Mouse (Mus musculus) limb, embryonic 15.5 days (tissue): ENCODE measurements around the gene Anxa6. TPM values are rescaled to one million over a fixed set of nuclear protein-coding genes. Genes with fewer than 3 reads are reported as not detected.

Experiments used
- ATAC-seq: fragments of 200-750 bp; cut with Nextera tagmentation; 2 replicates; pipeline ENCODE4 v1.8.0; 2017; ENCODE audit warnings: low read depth, moderate TSS enrichment; ENCODE audit not compliant: insufficient number of reproducible peaks, low FRiP score, low TSS enrichment
- H3K27ac ChIP-seq: fragments of 300-500 bp; sonication (generic); 2 replicates; pipeline ENCODE4 v1.5.1; 2015; ENCODE audit warnings: moderate library complexity, mild to moderate bottlenecking, inconsistent platforms
- H3K27me3 ChIP-seq: fragments of 300-500 bp; sonication (generic); 2 replicates; pipeline ENCODE4 v1.6.1; 2015; ENCODE audit warnings: inconsistent platforms
- H3K36me3 ChIP-seq: fragments of 300-500 bp; sonication (generic); 2 replicates; pipeline ENCODE4 v1.6.1; 2015; ENCODE audit warnings: inconsistent platforms
- H3K4me1 ChIP-seq: fragments of 300-500 bp; sonication (generic); 2 replicates; pipeline ENCODE4 v1.6.1; 2015; ENCODE audit warnings: inconsistent platforms
- H3K4me2 ChIP-seq: fragments of 300-500 bp; sonication (generic); 2 replicates; pipeline ENCODE4 v1.6.1; 2015; ENCODE audit warnings: mild to moderate bottlenecking, inconsistent platforms
- H3K4me3 ChIP-seq: fragments of 300-500 bp; sonication (generic); 2 replicates; pipeline ENCODE4 v1.5.1; 2015; ENCODE audit warnings: mild to moderate bottlenecking, inconsistent platforms
- H3K9ac ChIP-seq: fragments of 300-500 bp; sonication (generic); 2 replicates; pipeline ENCODE4 v1.6.1; 2015; ENCODE audit warnings: inconsistent platforms
- H3K9me3 ChIP-seq: fragments of 300-500 bp; sonication (generic); 2 replicates; pipeline ENCODE4 v1.6.1; 2016; ENCODE audit warnings: inconsistent platforms
- WGBS: fragments of 180-500 bp; shearing (Covaris S2); methylation state at CpG from one replicate; pipeline ENCODE4 v1.1.7; 2015; 5-methylcytosine and 5-hydroxymethylcytosine counted together
- polyA plus RNA-seq: library from polyadenylated mRNA; unstranded; fragments of >200 nt; fragmentation: Nextera tagmentation; extraction: Ambion mirVana; gene quantifications from 2 replicates; pipeline ENCODE4 v1.2.1, GENCODE M21; 2015

Gene Anxa6
- polyA plus RNA-seq, 1 experiment from 2014 or later, result 380 TPM

- WGBS, result 85% methylated on average over 3 of the region's 3 CpGs
- Histone ChIP-seq H3K9me3 (no peaks in the 10 kb centered on the region), H3K4me2 (no peak overlapping the region), H3K9ac (no peak overlapping the region), H3K27me3 (no peaks in the 10 kb centered on the region), H3K4me1 (peaks cover 46% of the 10 kb centered on the region), H3K36me3 (peaks cover 91% of the 10 kb centered on the region), H3K4me3 (no peak overlapping the region), H3K27ac (peak overlapping the region; percentile 67)
- no peak for ATAC-seq
These were observed 18.0 kb downstream of the Anxa6 start for GRCm38 (mm10) chr11:55015264-55015663.

GRCm38 (mm10) chr11:55013802-55014201, 19.4 kb downstream of the Anxa6 start:
- peaks cover 91% of the 10 kb centered on the region for H3K36me3 ChIP-seq
- H3K9me3 ChIP-seq, result no peaks in the 10 kb centered on the region
- H3K27ac ChIP-seq, result no peak overlapping the region
- WGBS, result 84% methylated on average over 6 of the region's 6 CpGs
- H3K9ac ChIP-seq, result no peak overlapping the region
- H3K27me3 ChIP-seq, result no peaks in the 10 kb centered on the region
- peaks cover 35% of the 10 kb centered on the region for H3K4me1 ChIP-seq
- no peak for ATAC-seq
- H3K4me3 ChIP-seq, result no peak overlapping the region
- H3K4me2 ChIP-seq, result no peak overlapping the region

GRCm38 (mm10) chr11:55012551-55013521, 20.4 kb downstream of the Anxa6 start:
- no peak overlapping the region for H3K4me3 ChIP-seq
- peaks cover 25% of the 10 kb centered on the region for H3K4me1 ChIP-seq
- no peak overlapping the region for H3K4me2 ChIP-seq
- ATAC-seq, result no peak
- H3K9me3 ChIP-seq, result no peaks in the 10 kb centered on the region
- peaks cover 92% of the 10 kb centered on the region for H3K36me3 ChIP-seq
- 75% methylated on average over 5 of the region's 5 CpGs for WGBS
- H3K27ac ChIP-seq, result no peak overlapping the region
- no peaks in the 10 kb centered on the region for H3K27me3 ChIP-seq
- no peak overlapping the region for H3K9ac ChIP-seq

DNA sequence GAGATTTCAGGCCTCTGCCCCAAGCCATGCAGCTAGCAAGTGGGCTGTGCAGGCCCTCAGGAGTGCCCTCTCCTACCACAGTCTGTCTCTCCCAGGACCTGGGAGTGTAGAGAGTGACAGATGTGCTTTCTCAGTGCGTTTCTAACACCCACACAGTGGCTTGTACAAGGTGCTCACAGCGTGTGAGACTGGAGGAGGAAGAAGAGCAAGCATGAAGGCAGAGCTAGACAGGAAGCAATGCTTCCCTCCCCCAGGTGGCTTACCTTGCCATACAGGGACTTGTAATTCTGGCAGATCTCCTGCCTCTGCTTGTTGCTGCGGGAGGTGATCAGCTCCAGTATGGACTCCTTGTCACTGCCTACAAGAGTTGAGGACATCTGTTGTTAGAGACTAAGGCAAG, 21.8 kb downstream of the Anxa6 start:
- no peak overlapping the region for H3K4me3 ChIP-seq
- H3K27ac ChIP-seq, result no peak overlapping the region
- 86% methylated on average over 3 of the region's 3 CpGs for WGBS
- no peak overlapping the region for H3K9ac ChIP-seq
- H3K4me2 ChIP-seq, result no peak overlapping the region
- H3K9me3 ChIP-seq, result no peaks in the 10 kb centered on the region
- ATAC-seq, result no peak
- peaks cover 14% of the 10 kb centered on the region for H3K4me1 ChIP-seq
- H3K36me3 ChIP-seq, result peaks cover 98% of the 10 kb centered on the region
- no peaks in the 10 kb centered on the region for H3K27me3 ChIP-seq

- no peak overlapping the region for H3K4me2 ChIP-seq
- no peaks in the 10 kb centered on the region for H3K27me3 ChIP-seq
- no peak overlapping the region for H3K9ac ChIP-seq
- 80% methylated on average over 6 of the region's 6 CpGs for WGBS
- H3K9me3 ChIP-seq, result no peaks in the 10 kb centered on the region
- H3K36me3 ChIP-seq, result peaks cover 99% of the 10 kb centered on the region
- no peaks in the 10 kb centered on the region for H3K4me1 ChIP-seq
- ATAC-seq, result no peak
- H3K27ac ChIP-seq, result no peak overlapping the region
- no peak overlapping the region for H3K4me3 ChIP-seq
These were observed 25.0 kb downstream of the Anxa6 start for GRCm38 (mm10) chr11:55008230-55008629.

- H3K9me3 ChIP-seq, result no peaks in the 10 kb centered on the region
- H3K4me2 ChIP-seq, result no peak overlapping the region
- no peaks in the 10 kb centered on the region for H3K4me1 ChIP-seq
- no peak for ATAC-seq
- no peaks in the 10 kb centered on the region for H3K27me3 ChIP-seq
- H3K9ac ChIP-seq, result no peak overlapping the region
- no peak overlapping the region for H3K4me3 ChIP-seq
- H3K36me3 ChIP-seq, result peaks cover 95% of the 10 kb centered on the region
- H3K27ac ChIP-seq, result no peak overlapping the region
- WGBS, result 78% methylated on average over 5 of the region's 5 CpGs
These were observed 27.6 kb downstream of the Anxa6 start for GRCm38 (mm10) chr11:55005684-55006083.

- H3K36me3 ChIP-seq, result peaks cover 95% of the 10 kb centered on the region
These were observed 28.2 kb downstream of the Anxa6 start for GRCm38 (mm10) chr11:55004970-55005502.

GRCm38 (mm10) chr11:54998708-54999107, 34.5 kb downstream of the Anxa6 start:
- Histone ChIP-seq H3K4me2 (no peak overlapping the region), H3K36me3 (peaks cover 85% of the 10 kb centered on the region), H3K4me3 (no peak overlapping the region), H3K9me3 (no peaks in the 10 kb centered on the region), H3K27me3 (no peaks in the 10 kb centered on the region), H3K27ac (no peak overlapping the region), H3K9ac (no peak overlapping the region), H3K4me1 (0 out of 2 replicates have a peak, but pooled peaks cover 3% of the 10 kb centered on the region)
- WGBS, result 50% methylated on average over 2 of the region's 2 CpGs
- ATAC-seq, result no peak

More at GRCm38 (mm10) chr11:55004970-55005502, 28.2 kb downstream of the Anxa6 start:
- no peaks in the 10 kb centered on the region for H3K4me1 ChIP-seq
- no peak overlapping the region for H3K4me3 ChIP-seq
- H3K9ac ChIP-seq, result no peak overlapping the region
- no peak overlapping the region for H3K27ac ChIP-seq
- H3K4me2 ChIP-seq, result no peak overlapping the region
- no peak for ATAC-seq
- no peaks in the 10 kb centered on the region for H3K27me3 ChIP-seq
- 78% methylated on average over 7 of the region's 7 CpGs for WGBS
- no peaks in the 10 kb centered on the region for H3K9me3 ChIP-seq

GRCm38 (mm10) chr11:54998284-54998683, 35.0 kb downstream of the Anxa6 start:
- no peak overlapping the region for H3K4me3 ChIP-seq
- no peaks in the 10 kb centered on the region for H3K27me3 ChIP-seq
- H3K9ac ChIP-seq, result no peak overlapping the region
- H3K36me3 ChIP-seq, result peaks cover 85% of the 10 kb centered on the region
- no peak overlapping the region for H3K4me2 ChIP-seq
- H3K9me3 ChIP-seq, result no peaks in the 10 kb centered on the region
- ATAC-seq, result no peak
- 6% methylated on average over 12 of the region's 12 CpGs for WGBS
- 0 out of 2 replicates have a peak, but pooled peaks cover 3% of the 10 kb centered on the region for H3K4me1 ChIP-seq
- no peak overlapping the region for H3K27ac ChIP-seq

DNA sequence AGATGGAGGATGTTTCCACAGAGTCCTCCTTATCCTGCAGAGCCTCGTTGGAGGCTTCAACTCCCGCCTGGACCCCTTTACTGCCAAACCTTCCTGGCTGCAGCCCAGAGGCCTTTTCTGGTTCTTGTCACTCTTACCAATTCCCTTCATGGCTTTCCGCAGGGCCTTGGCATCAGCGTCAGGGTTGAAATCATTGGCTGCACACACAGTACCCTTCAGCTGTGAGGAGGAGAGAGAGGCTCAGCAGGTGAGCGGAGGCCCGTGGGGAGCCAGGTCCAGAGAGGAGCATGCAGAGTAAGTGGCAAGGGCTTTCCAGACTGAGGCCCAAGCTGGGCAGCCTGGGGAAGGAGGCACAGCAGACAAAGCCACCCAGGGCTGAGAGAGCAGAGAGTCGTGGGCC, 37.1 kb downstream of the Anxa6 start:
- no peak for ATAC-seq
- Histone ChIP-seq H3K27ac (0 out of 2 replicates have a peak overlapping the region, but pooled peaks have one; percentile 0), H3K4me3 (no peak overlapping the region), H3K9me3 (no peaks in the 10 kb centered on the region), H3K4me1 (0 out of 2 replicates have a peak, but pooled peaks cover 3% of the 10 kb centered on the region), H3K27me3 (no peaks in the 10 kb centered on the region), H3K4me2 (no peak overlapping the region), H3K9ac (no peak overlapping the region), H3K36me3 (peaks cover 87% of the 10 kb centered on the region)
- WGBS, result 63% methylated on average over 7 of the region's 7 CpGs

DNA sequence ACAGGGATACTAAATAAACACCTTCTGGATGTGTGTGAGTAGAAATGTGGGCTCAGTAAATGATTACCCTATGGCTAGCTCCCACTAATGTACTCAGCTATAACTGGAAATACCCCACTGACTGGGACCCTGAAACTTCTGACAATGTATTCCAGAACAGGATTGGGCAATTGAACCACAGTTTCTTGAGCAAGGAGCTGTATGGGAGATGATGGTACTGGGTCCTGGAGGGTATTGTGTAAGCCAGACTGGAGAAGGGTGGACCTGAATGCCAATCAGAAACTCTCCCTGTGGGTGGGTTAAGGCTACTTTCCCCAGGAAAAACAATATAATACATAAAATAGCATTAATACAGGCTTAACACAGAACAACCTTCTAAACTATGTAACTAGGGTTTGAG, 43.3 kb downstream of the Anxa6 start:
- Histone ChIP-seq H3K4me1 (no peaks in the 10 kb centered on the region), H3K36me3 (peaks cover 95% of the 10 kb centered on the region), H3K9ac (no peak overlapping the region), H3K27ac (no peak overlapping the region), H3K4me2 (no peak overlapping the region), H3K9me3 (no peaks in the 10 kb centered on the region), H3K27me3 (no peaks in the 10 kb centered on the region), H3K4me3 (no peak overlapping the region)
- ATAC-seq, result no peak

GRCm38 (mm10) chr11:54988754-54989349, 44.4 kb downstream of the Anxa6 start:
- no peak overlapping the region for H3K4me2 ChIP-seq
- no peaks in the 10 kb centered on the region for H3K4me1 ChIP-seq
- 64% methylated on average over 8 of the region's 8 CpGs for WGBS
- no peak overlapping the region for H3K9ac ChIP-seq
- no peak overlapping the region for H3K4me3 ChIP-seq
- no peak for ATAC-seq
- H3K27ac ChIP-seq, result no peak overlapping the region
- no peaks in the 10 kb centered on the region for H3K9me3 ChIP-seq
- peaks cover 91% of the 10 kb centered on the region for H3K36me3 ChIP-seq
- no peaks in the 10 kb centered on the region for H3K27me3 ChIP-seq
